ENCODE assay signal across 21 mouse cellular contexts in the genomic region with DNA sequence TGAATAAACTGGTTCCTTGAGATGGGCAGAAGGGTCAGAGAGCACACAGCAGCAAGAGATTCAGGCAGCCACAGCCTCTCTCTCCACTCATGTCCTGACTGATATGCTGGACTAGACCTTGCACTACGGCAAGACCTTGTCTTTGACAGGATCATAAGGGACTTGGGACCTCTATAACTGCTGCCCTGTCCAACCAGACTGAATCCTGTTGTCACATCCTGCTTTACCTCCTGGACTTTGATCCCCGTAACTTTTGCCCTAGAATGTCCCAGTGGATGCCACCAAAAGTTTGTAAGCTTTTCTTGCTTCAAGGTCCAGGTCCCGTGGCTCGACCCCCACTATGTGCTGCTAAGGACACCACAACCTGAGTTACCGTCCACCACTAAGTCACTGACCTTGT. TPM values are rescaled to one million over a fixed set of nuclear protein-coding genes. Genes with fewer than 3 reads are reported as not detected.
"Had no signal": no experiment of that assay in that cellular context is flagged by ENCODE, and none has a peak within 500 bp of the region (broad histone marks: within the 10 kb centered on the region; RNA-seq: fewer than 3 reads in every experiment).

No protein-coding gene starts in this region.

- H3K27ac ChIP-seq: midbrain, embryonic 10.5 days; midbrain, embryonic 12.5 days; neural tube, embryonic 13.5 days; neural tube, embryonic 15.5 days; stomach, embryonic 15.5 days; stomach, postnatal 0 days had no signal

- DNase-seq: lung, adult 18-20 months; lung, embryonic 14.5 days; lung, postnatal 10 days; lung, postnatal 4 days; midbrain, embryonic 14.5 days; right cerebral cortex, postnatal 14 days; thymus, adult 2 months; thymus, postnatal 25 days; thymus, postnatal 4 days had no signal

- H3K4me3 ChIP-seq: midbrain, embryonic 10.5 days; midbrain, embryonic 12.5 days; myocyte; neural tube, embryonic 13.5 days; neural tube, embryonic 15.5 days; stomach, embryonic 15.5 days had no signal

- H3K9ac ChIP-seq: lung, embryonic 14.5 days; midbrain, embryonic 12.5 days; neural tube, embryonic 13.5 days; neural tube, embryonic 15.5 days; stomach, embryonic 15.5 days had no signal

- H3K4me1 ChIP-seq: neural tube, embryonic 15.5 days; stomach, embryonic 15.5 days had no signal

- ATAC-seq: midbrain, embryonic 16.5 days had no signal

- H3K9me3 ChIP-seq: midbrain, embryonic 10.5 days; midbrain, embryonic 12.5 days; neural tube, embryonic 13.5 days; neural tube, embryonic 15.5 days; stomach, embryonic 15.5 days had no signal

- H3K27me3 ChIP-seq: midbrain, embryonic 12.5 days; neural tube, embryonic 13.5 days; neural tube, embryonic 15.5 days; stomach, embryonic 15.5 days had no signal

- H3K4me2 ChIP-seq: lung, embryonic 14.5 days; midbrain, embryonic 12.5 days; neural tube, embryonic 13.5 days; neural tube, embryonic 15.5 days; stomach, embryonic 15.5 days had no signal

- H3K36me3 ChIP-seq: midbrain, embryonic 10.5 days; midbrain, embryonic 12.5 days; neural tube, embryonic 13.5 days; neural tube, embryonic 15.5 days; stomach, embryonic 15.5 days had no signal

RNA-seq across cellular contexts. Expression of a gene that starts 20.6 kb away (rescaled TPM):
- polyA plus RNA-seq: lung, embryonic 14.5 days; lung, embryonic 16.5 days; midbrain, embryonic 10.5 days; midbrain, embryonic 12.5 days; midbrain, embryonic 14.5 days; midbrain, embryonic 16.5 days; myocyte; neural tube, embryonic 11.5 days; neural tube, embryonic 13.5 days; neural tube, embryonic 15.5 days; stomach, embryonic 15.5 days; testis, adult 2 months; urinary bladder, adult 2 months had no signal
